12 mouse cellular contexts compared by ENCODE assay signal in genomic region chr8:10653282-10653681, GRCm38 (mm10).
DNase-seq lines count a peak whose midpoint lies in the region; ATAC-seq and TF ChIP-seq lines count a peak whose summit lies in the region.
"Had no signal": no experiment of that assay in that cellular context is flagged by ENCODE, and none has a peak within 500 bp of the region (broad histone marks: within the 10 kb centered on the region; RNA-seq: fewer than 3 reads in every experiment).

No protein-coding gene starts in this region.

- peak; percentile 73 for ATAC-seq in liver, embryonic 16.5 days (ENCODE audit: low read depth)
- ATAC-seq in frontal cortex, adult (ENCODE audit: low TSS enrichment), result no peak

- peak; percentile 28; the same call in 1 of the 2 replicates for TF ChIP-seq POLR2A in heart, adult 2 months (IDR thresholded peaks at IDR 0.05; ENCODE audit: insufficient read depth, low read depth, low read length)

- peak; percentile 98; the same call in 1 of the 2 replicates for TF ChIP-seq EP300 in heart, adult 2 months (IDR thresholded peaks at IDR 0.05; ENCODE audit: insufficient read depth, low read depth, low read length)

- H3K9ac ChIP-seq in liver, embryonic 16.5 days (ENCODE audit: low read depth, low read length), result no peak overlapping the region
- H3K9ac ChIP-seq in heart, adult 2 months (ENCODE audit: low read depth, low read length), result no peak overlapping the region

- TF ChIP-seq CTCF in heart, adult 2 months (IDR thresholded peaks at IDR 0.05), result no peak

- H3K4me3 ChIP-seq in liver, embryonic 16.5 days (ENCODE audit: low read depth, low read length), result no peak overlapping the region
- H3K4me3 ChIP-seq in heart, adult 2 months, result no peak overlapping the region
- H3K4me3 ChIP-seq: erythroblast, embryonic 14.5 days had no signal

- no peaks in the 10 kb centered on the region for H3K9me3 ChIP-seq in liver, embryonic 16.5 days (replicated peaks; ENCODE audit: control insufficient read depth, low read length)

- intact Hi-C loops in heart, adult 2 months (cut with DNase I), result loop anchor here (5.0 kb wide), 1 partner anchor 354 kb away; the partner anchor contains the start of gene Irs2

- H3K27me3 ChIP-seq in liver, embryonic 16.5 days (ENCODE audit: control insufficient read depth, insufficient read depth, low read depth, low read length), result no peaks in the 10 kb centered on the region
- H3K27me3 ChIP-seq in heart, adult 2 months (ENCODE audit: control insufficient read depth, insufficient read depth, low read length), result no peaks in the 10 kb centered on the region

- no peak for DNase-seq in liver
- DNase-seq in heart, adult 2 months, result peak in 1 of 2 experiments; percentile 72
- peak; percentile 59 for DNase-seq in heart, postnatal 4 days
- DNase-seq in skeletal muscle tissue, adult 2 months (ENCODE audit: low read depth, low spot score), result peak; percentile 39
- no peak for DNase-seq in adrenal gland, adult 2 months
- DNase-seq: cerebellum, postnatal 10 days; layer of hippocampus, postnatal 36 days; right cerebral cortex, postnatal 4 days; thymus, postnatal 25 days had no signal

- 61% methylated on average over 9 of the region's 9 CpGs for WGBS in liver, embryonic 16.5 days (ENCODE audit: insufficient replicate concordance)
- 55% methylated on average over 9 of the region's 9 CpGs for WGBS in heart, adult 2 months

- no peak overlapping the region for H3K27ac ChIP-seq in liver, embryonic 16.5 days (ENCODE audit: low read length)
- peak overlapping the region; percentile 81 for H3K27ac ChIP-seq in heart, adult 2 months

- no peak overlapping the region for H3K4me2 ChIP-seq in liver, embryonic 16.5 days (ENCODE audit: low read depth, low read length)

- no peaks in the 10 kb centered on the region for H3K36me3 ChIP-seq in liver, embryonic 16.5 days (ENCODE audit: control insufficient read depth, insufficient read depth)
- no peaks in the 10 kb centered on the region for H3K36me3 ChIP-seq in heart, adult 2 months (ENCODE audit: control insufficient read depth, insufficient read depth, low read length)

- H3K79me2 ChIP-seq in heart, adult 2 months (replicated peaks; ENCODE audit: control insufficient read depth, insufficient read depth, low read length), result no peaks in the 10 kb centered on the region

- peaks cover 8% of the 10 kb centered on the region for H3K4me1 ChIP-seq in liver, embryonic 16.5 days (ENCODE audit: control insufficient read depth, low read depth, low read length)
- H3K4me1 ChIP-seq in heart, adult 2 months (ENCODE audit: control insufficient read depth, insufficient read depth, low read length), result no peaks in the 10 kb centered on the region; the same call in 1 of the 2 replicates

Comparison
In these comparisons a context has a peak if more than half of its experiments do, and no peak if none do; other contexts are left out.
1. DNase-seq: peak in heart, postnatal 4 days (single experiment) and skeletal muscle tissue, adult 2 months (single experiment); none in liver (single experiment) and adrenal gland, adult 2 months (single experiment).